Mouse (Mus musculus): ENCODE results near the gene Sytl3. TPM values are rescaled to one million over a fixed set of nuclear protein-coding genes. Genes with fewer than 3 reads are reported as not detected.
A peak's percentile ranks its signal among the peaks of the same experiment; 100 is the strongest.
"Not testable (repeated sequence)": the region's sequence is repeated elsewhere in the genome, so short reads cannot be mapped to it uniquely, and the experiment has no call there.

Sytl3 gene
- polyA plus RNA-seq, 1 experiment from 2014 or later: 0.70 TPM

DNA sequence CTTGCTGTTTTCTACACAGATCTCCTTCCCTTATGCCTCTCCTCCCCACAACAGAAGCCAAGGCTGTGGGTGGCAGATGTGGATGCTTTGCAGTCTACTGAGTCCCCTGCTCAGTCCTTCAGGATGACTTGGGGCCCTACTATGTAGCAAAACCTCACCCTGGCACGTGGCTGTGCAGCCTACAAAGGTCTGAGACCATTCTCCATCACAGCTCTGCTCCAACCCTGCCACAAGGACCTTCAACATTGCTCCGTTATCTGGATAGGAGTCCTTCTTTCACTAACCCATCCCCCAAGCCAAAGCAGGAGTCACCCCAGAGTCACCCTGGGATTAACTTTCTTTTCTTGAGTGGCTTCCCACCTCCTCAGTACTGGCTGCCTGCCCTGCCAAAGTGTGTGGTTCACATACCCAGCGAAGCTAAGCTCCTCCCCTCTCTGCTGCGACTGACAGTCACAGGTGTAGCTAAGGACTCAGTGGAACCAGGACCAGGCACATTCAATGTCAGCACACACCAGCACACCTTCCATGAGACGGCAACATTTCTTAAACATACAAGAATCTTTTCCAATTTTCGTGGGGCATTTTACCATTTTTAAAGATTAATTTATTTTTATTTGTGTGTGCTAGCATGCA, 33.9 kb upstream of the Sytl3 start:
- not testable (repeated sequence) for H3K36me3 ChIP-seq (ENCODE audit: control insufficient read depth, insufficient read depth, low read length); H3K9ac ChIP-seq (ENCODE audit: low read depth, low read length); H3K27ac ChIP-seq (replicated peaks; ENCODE audit: low read depth, low read length); H3K9me3 ChIP-seq (ENCODE audit: control insufficient read depth, low read length); H3K4me2 ChIP-seq (ENCODE audit: low read depth, low read length); H3K4me1 ChIP-seq (ENCODE audit: control insufficient read depth, insufficient read depth, low read length); DNase-seq (ENCODE audit: low spot score); H3K27me3 ChIP-seq (replicated peaks; ENCODE audit: control insufficient read depth, insufficient read depth, low read length); H3K4me3 ChIP-seq (ENCODE audit: low read depth, low read length)
- 33% methylated on average over 1 of the region's 6 CpGs for WGBS
- peak; percentile 63; the same call in 1 of the 2 replicates for ATAC-seq (ENCODE audit: low read depth)

DNA sequence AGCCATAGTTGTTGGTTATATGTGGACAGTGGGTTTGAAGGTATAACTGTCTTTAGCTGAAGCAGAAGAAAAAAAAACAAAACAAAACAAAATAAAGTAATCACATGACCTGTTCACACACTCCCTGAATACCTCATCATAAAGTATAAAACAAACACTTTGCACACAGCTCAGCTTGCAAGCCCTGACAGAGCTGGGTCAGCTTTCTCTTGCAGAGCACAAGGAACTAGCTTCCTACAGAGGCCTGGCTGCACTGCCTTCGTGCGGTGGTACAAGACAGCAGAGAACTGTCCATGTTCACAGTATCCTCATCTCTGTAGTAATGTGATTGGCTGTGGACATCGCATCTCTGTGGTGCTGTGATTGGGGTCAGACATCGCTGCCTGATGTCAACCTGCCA, 28.5 kb upstream of the Sytl3 start:
- H3K36me3 ChIP-seq (ENCODE audit: control insufficient read depth, insufficient read depth, low read length); H3K27me3 ChIP-seq (replicated peaks; ENCODE audit: control insufficient read depth, insufficient read depth, low read length); H3K27ac ChIP-seq (replicated peaks; ENCODE audit: low read depth, low read length); H3K4me3 ChIP-seq (ENCODE audit: low read depth, low read length); H3K9ac ChIP-seq (ENCODE audit: low read depth, low read length); ATAC-seq (ENCODE audit: low read depth); H3K4me2 ChIP-seq (ENCODE audit: low read depth, low read length); H3K4me1 ChIP-seq (ENCODE audit: control insufficient read depth, insufficient read depth, low read length); H3K9me3 ChIP-seq (ENCODE audit: control insufficient read depth, low read length); DNase-seq (ENCODE audit: low spot score): not testable (repeated sequence)
- 77% methylated on average over 4 of the region's 4 CpGs for WGBS

DNA sequence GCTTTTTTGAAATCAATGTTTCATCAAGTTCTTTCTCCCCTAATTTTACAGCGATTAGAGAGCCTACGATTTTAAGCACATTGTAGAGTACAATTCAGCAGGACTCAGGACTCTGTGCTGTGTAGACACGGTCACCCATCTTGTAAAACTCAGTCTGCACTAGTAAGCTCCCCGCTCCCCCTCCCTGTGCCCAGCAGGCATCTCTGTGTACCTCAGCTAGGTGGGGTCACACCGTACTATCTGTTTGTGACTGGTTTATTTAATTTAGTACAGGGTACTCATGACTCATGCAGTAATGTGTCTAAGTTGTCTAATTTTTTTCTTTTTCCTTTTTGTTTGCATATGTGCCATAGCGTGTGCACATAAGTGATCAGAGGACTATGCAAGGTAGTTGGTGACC, 26.0 kb upstream of the Sytl3 start:
- not testable (repeated sequence) for H3K9me3 ChIP-seq (ENCODE audit: control insufficient read depth, low read length); H3K4me3 ChIP-seq (ENCODE audit: low read depth, low read length); H3K4me1 ChIP-seq (ENCODE audit: control insufficient read depth, insufficient read depth, low read length); H3K27me3 ChIP-seq (replicated peaks; ENCODE audit: control insufficient read depth, insufficient read depth, low read length); ATAC-seq (ENCODE audit: low read depth); H3K27ac ChIP-seq (replicated peaks; ENCODE audit: low read depth, low read length); DNase-seq (ENCODE audit: low spot score); H3K9ac ChIP-seq (ENCODE audit: low read depth, low read length); H3K36me3 ChIP-seq (ENCODE audit: control insufficient read depth, insufficient read depth, low read length); H3K4me2 ChIP-seq (ENCODE audit: low read depth, low read length)
- WGBS: 87% methylated on average over 6 of the region's 6 CpGs

DNA sequence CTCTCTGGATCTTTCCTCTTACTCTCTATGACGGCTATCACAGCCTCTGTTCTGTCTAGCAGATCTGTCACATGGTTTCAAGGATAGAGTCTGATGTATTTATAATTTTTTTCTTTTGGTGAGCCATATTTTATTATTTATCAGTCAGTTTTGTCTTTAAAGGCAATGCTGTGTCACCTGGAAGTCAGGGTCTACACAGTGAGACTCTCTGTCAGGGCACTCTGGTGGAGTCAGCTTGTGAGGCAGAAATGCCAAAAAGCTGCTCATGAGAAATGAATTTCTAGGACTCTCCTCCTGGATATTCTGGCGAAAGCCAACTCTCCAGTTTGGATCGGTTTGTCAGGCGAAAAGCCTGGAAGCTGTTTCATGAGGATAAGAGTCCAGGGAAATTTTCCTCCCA, 23.1 kb upstream of the Sytl3 start:
- not testable (repeated sequence) for H3K4me2 ChIP-seq (ENCODE audit: low read depth, low read length); H3K4me1 ChIP-seq (ENCODE audit: control insufficient read depth, insufficient read depth, low read length); H3K36me3 ChIP-seq (ENCODE audit: control insufficient read depth, insufficient read depth, low read length); H3K9me3 ChIP-seq (ENCODE audit: control insufficient read depth, low read length); H3K9ac ChIP-seq (ENCODE audit: low read depth, low read length); H3K4me3 ChIP-seq (ENCODE audit: low read depth, low read length); H3K27me3 ChIP-seq (replicated peaks; ENCODE audit: control insufficient read depth, insufficient read depth, low read length); H3K27ac ChIP-seq (replicated peaks; ENCODE audit: low read depth, low read length); ATAC-seq (ENCODE audit: low read depth); DNase-seq (ENCODE audit: low spot score)
- 86% methylated on average over 1 of the region's 4 CpGs for WGBS

DNA sequence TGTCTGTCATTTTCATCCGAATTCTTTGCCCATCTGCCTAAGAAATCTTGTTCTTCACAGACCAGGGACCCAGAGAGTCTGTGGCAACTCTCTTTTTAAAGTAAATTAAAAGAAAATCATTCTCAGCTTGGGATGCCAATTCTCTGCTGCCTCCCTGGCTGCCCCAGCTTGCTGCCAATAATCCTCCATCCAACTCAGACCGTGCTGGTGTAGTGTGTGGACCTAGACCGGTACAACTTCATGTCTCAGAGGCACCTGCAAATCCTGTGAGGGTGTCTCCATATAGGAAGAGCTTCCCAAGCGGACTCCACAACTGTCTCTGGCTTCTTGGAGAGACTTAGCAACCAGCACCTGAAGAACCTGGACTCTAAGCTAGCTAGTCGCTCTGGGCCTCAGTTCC, 22.0 kb upstream of the Sytl3 start:
- Histone ChIP-seq H3K9me3 (ENCODE audit: control insufficient read depth, low read length) (no peaks in the 10 kb centered on the region), H3K4me3 (ENCODE audit: low read depth, low read length) (no peak overlapping the region), H3K27me3 (replicated peaks; ENCODE audit: control insufficient read depth, insufficient read depth, low read length) (no peaks in the 10 kb centered on the region), H3K4me2 (ENCODE audit: low read depth, low read length) (no peak overlapping the region), H3K27ac (replicated peaks; ENCODE audit: low read depth, low read length) (no peak overlapping the region), H3K9ac (ENCODE audit: low read depth, low read length) (no peak overlapping the region), H3K4me1 (ENCODE audit: control insufficient read depth, insufficient read depth, low read length) (no peaks in the 10 kb centered on the region), H3K36me3 (ENCODE audit: control insufficient read depth, insufficient read depth, low read length) (no peaks in the 10 kb centered on the region)
- DNase-seq (ENCODE audit: low spot score) (no peak), ATAC-seq (ENCODE audit: low read depth) (no peak)
- WGBS: 86% methylated on average over 5 of the region's 5 CpGs

DNA sequence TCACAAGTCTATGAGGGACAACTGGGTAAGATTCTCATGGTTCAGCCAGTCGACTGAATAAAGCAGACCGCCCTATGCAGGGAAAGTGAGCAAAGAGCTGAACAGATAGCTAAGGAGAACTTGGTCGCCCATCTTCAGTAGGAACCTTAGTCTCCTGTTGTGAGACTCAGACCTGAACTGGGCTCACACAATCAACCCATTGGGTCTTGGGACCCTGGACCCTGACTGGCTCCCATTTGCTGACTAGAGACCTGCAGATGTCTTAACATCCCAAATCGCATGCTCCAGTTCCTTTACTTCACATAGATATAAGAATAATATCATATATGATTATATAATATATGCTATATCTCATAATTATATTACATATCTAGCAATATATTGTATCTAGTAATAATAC, 21.5 kb upstream of the Sytl3 start:
- H3K9me3 ChIP-seq (ENCODE audit: control insufficient read depth, low read length); H3K4me2 ChIP-seq (ENCODE audit: low read depth, low read length); H3K4me3 ChIP-seq (ENCODE audit: low read depth, low read length); ATAC-seq (ENCODE audit: low read depth); DNase-seq (ENCODE audit: low spot score); H3K27ac ChIP-seq (replicated peaks; ENCODE audit: low read depth, low read length); H3K4me1 ChIP-seq (ENCODE audit: control insufficient read depth, insufficient read depth, low read length); H3K27me3 ChIP-seq (replicated peaks; ENCODE audit: control insufficient read depth, insufficient read depth, low read length); H3K9ac ChIP-seq (ENCODE audit: low read depth, low read length); H3K36me3 ChIP-seq (ENCODE audit: control insufficient read depth, insufficient read depth, low read length): not testable (repeated sequence)
- WGBS: 100% methylated on average over 3 of the region's 4 CpGs

DNA sequence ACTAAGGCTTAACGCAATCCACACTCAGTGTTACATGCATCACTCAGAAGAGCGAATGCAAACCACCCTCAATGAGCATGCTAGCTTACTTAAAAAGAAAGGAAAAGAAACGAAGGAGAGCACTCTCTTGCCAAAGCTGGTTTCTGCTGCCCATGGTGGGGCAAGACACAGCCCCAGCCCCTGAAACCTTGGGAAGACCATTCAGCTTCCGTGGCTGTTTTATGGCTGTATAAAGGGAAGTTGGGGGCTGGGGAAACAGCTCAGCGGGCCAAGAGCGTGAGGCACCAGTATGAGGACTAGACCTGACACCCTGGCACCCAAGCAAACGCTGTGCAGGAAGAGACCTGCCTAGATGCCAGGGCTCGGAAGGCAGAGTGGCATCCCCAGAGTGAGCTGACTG, 20.4 kb upstream of the Sytl3 start:
- H3K4me3 ChIP-seq (ENCODE audit: low read depth, low read length); H3K4me2 ChIP-seq (ENCODE audit: low read depth, low read length); DNase-seq (ENCODE audit: low spot score); H3K36me3 ChIP-seq (ENCODE audit: control insufficient read depth, insufficient read depth, low read length); H3K27ac ChIP-seq (replicated peaks; ENCODE audit: low read depth, low read length); ATAC-seq (ENCODE audit: low read depth); H3K27me3 ChIP-seq (replicated peaks; ENCODE audit: control insufficient read depth, insufficient read depth, low read length); H3K9me3 ChIP-seq (ENCODE audit: control insufficient read depth, low read length); H3K4me1 ChIP-seq (ENCODE audit: control insufficient read depth, insufficient read depth, low read length); H3K9ac ChIP-seq (ENCODE audit: low read depth, low read length): not testable (repeated sequence)
- WGBS: 87% methylated on average over 6 of the region's 8 CpGs

DNA sequence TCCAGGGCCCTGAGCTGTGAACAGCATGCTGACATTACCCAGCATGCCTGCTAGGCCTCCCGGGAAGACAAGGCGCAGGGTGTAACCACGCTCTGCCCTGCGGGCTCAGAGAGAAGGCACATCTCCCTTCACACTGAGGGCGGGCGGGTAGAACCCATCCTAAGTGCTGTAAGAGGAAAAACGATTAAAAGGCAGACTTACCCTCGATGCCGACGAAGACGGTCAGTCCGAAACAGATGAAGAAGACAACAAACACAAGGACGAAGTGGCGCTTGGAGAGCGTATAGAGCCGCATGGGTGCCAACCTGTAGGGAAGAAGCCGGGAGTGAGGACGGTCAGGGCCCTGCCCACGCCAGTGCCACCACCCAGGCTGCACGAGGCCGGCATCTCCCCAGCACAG, 19.4 kb upstream of the Sytl3 start:
- H3K36me3 ChIP-seq (ENCODE audit: control insufficient read depth, insufficient read depth, low read length); ATAC-seq (ENCODE audit: low read depth); H3K9me3 ChIP-seq (ENCODE audit: control insufficient read depth, low read length); H3K9ac ChIP-seq (ENCODE audit: low read depth, low read length); H3K4me1 ChIP-seq (ENCODE audit: control insufficient read depth, insufficient read depth, low read length); H3K4me2 ChIP-seq (ENCODE audit: low read depth, low read length); H3K27ac ChIP-seq (replicated peaks; ENCODE audit: low read depth, low read length); H3K4me3 ChIP-seq (ENCODE audit: low read depth, low read length); H3K27me3 ChIP-seq (replicated peaks; ENCODE audit: control insufficient read depth, insufficient read depth, low read length); DNase-seq (ENCODE audit: low spot score): not testable (repeated sequence)
- 91% methylated on average over 16 of the region's 21 CpGs for WGBS

DNA sequence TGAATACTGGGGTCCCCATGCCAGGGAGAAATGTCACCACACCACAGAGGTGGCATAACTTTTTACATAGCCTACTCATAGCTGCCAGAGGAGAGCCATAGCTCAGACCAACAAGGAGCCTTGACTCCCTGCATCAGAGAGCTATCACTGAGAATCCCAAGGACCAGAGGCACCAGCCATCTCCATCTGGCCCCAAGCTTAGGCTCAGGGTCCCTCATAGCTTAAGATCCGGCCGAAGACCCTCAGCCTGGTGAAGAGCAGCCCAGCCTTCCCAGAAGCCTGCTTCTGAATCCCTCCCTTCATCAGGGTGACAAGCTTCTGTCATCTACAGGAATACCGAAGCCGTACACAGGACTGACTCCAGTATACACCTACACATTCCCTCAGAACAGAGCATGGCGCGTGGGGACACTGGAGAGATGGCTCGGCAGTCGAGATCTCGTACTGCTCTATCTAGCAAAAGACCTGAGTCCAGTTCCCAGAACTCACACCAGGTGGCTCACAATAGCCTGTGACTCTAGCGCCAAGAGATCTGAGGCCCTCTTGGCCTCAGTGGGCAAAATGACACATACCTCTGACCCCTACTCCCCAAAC, 18.8 kb upstream of the Sytl3 start:
- H3K9me3 ChIP-seq (ENCODE audit: control insufficient read depth, low read length); ATAC-seq (ENCODE audit: low read depth); H3K4me1 ChIP-seq (ENCODE audit: control insufficient read depth, insufficient read depth, low read length); H3K4me3 ChIP-seq (ENCODE audit: low read depth, low read length); H3K36me3 ChIP-seq (ENCODE audit: control insufficient read depth, insufficient read depth, low read length); H3K27me3 ChIP-seq (replicated peaks; ENCODE audit: control insufficient read depth, insufficient read depth, low read length); H3K9ac ChIP-seq (ENCODE audit: low read depth, low read length); H3K27ac ChIP-seq (replicated peaks; ENCODE audit: low read depth, low read length); H3K4me2 ChIP-seq (ENCODE audit: low read depth, low read length); DNase-seq (ENCODE audit: low spot score): not testable (repeated sequence)
- WGBS: 87% methylated on average over 10 of the region's 10 CpGs
